Mouse (Mus musculus) heart, embryonic 16.5 days (tissue): Measurements from ENCODE around the gene Phldb2. TPM values are rescaled to one million over a fixed set of nuclear protein-coding genes. Genes with fewer than 3 reads are reported as not detected.

Source experiments
- ATAC-seq: fragments of 200-750 bp; cut with Nextera tagmentation; replicated peaks from 2 replicates; pipeline ENCODE4 v1.8.0; 2017; ENCODE audit warnings: moderate number of reproducible peaks; ENCODE audit not compliant: insufficient read depth, low FRiP score; ENCODE audit errors: extremely low read depth
- H3K27ac ChIP-seq: fragments of 300-500 bp; sonication (generic); 2 replicates; pipeline ENCODE4 v1.5.1; 2014; ENCODE audit warnings: mild to moderate bottlenecking, low read length, control low read depth, moderate library complexity
- H3K27me3 ChIP-seq: fragments of 300-500 bp; sonication (generic); 2 replicates; pipeline ENCODE4 v1.6.1; 2014; ENCODE audit warnings: low read length, mixed read lengths; ENCODE audit not compliant: control insufficient read depth, insufficient read depth
- H3K36me3 ChIP-seq: fragments of 300-500 bp; sonication (generic); 2 replicates; pipeline ENCODE4 v1.6.1; 2014; ENCODE audit not compliant: control insufficient read depth, insufficient read depth
- H3K4me1 ChIP-seq: fragments of 300-500 bp; sonication (generic); 2 replicates; pipeline ENCODE4 v1.6.1; 2014; ENCODE audit warnings: low read length, mixed read lengths; ENCODE audit not compliant: control insufficient read depth, insufficient read depth
- H3K4me2 ChIP-seq: fragments of 300-500 bp; sonication (generic); 2 replicates; pipeline ENCODE4 v1.6.1; 2014; ENCODE audit warnings: low read depth, mild to moderate bottlenecking, control low read depth, low read length
- H3K4me3 ChIP-seq: fragments of 300-500 bp; sonication (generic); 2 replicates; pipeline ENCODE4 v1.5.1; 2014; ENCODE audit warnings: mild to moderate bottlenecking, control low read depth, low read length
- H3K9ac ChIP-seq: fragments of 300-500 bp; sonication (generic); 2 replicates; pipeline ENCODE4 v1.6.1; 2014; ENCODE audit warnings: low read length, control low read depth
- H3K9me3 ChIP-seq: fragments of 300-500 bp; sonication (generic); replicated peaks from 2 replicates; pipeline ENCODE4 v1.6.1; 2016; ENCODE audit warnings: low read length; ENCODE audit not compliant: control insufficient read depth
- whole genome bisulfite sequencing: fragments of 180-500 bp; shearing (Covaris S2); extraction: QIAGEN DNeasy Blood & Tissue Kit; methylation state at CpG from one replicate; pipeline ENCODE4 v1.1.7; 2014; 5-methylcytosine and 5-hydroxymethylcytosine counted together
- polyA plus RNA-seq: library from polyadenylated mRNA; unstranded; fragments of >200 nt; fragmentation: Nextera tagmentation; extraction: Ambion mirVana; gene quantifications from 2 replicates; pipeline ENCODE4 v1.2.1, GENCODE M21; 2015

The Phldb2 gene
- 38.3 and 44.9 TPM in 2 replicates for polyA plus RNA-seq

- H3K36me3 ChIP-seq = no peaks in the 10 kb centered on the region
- no peak within 1 kb of the TSS for H3K9ac ChIP-seq
- no peaks in the 10 kb centered on the region for H3K9me3 ChIP-seq
- 63% methylated on average over 4 of the region's 4 CpGs for WGBS
- no peak within 1 kb of the TSS for H3K4me2 ChIP-seq
- no peak within 1 kb of the TSS for H3K4me3 ChIP-seq
- H3K27me3 ChIP-seq = no peaks in the 10 kb centered on the region
- H3K4me1 ChIP-seq = no peaks in the 10 kb centered on the region
- ATAC-seq = no peak
- no peak within 1 kb of the TSS for H3K27ac ChIP-seq
These were observed at the start of gene Phldb2 for GRCm38 (mm10) chr16:45953394-45953793. Gene Phldb2 (minus strand): TSS chr16:45953598.

GRCm38 (mm10) chr16:46001550-46002166 lies 48.3 kb upstream of the Phldb2 start:
- no peak overlapping the region for H3K27ac ChIP-seq
- H3K36me3 ChIP-seq = no peaks in the 10 kb centered on the region
- no peak for ATAC-seq
- peaks cover 4% of the 10 kb centered on the region; the same call in 1 of the 2 replicates for H3K4me1 ChIP-seq
- no peak overlapping the region for H3K9ac ChIP-seq
- no peak overlapping the region for H3K4me3 ChIP-seq
- no peak overlapping the region for H3K4me2 ChIP-seq
- H3K27me3 ChIP-seq = no peaks in the 10 kb centered on the region
- 74% methylated on average over 10 of the region's 10 CpGs for WGBS
- no peaks in the 10 kb centered on the region for H3K9me3 ChIP-seq

GRCm38 (mm10) chr16:46000976-46001375 lies 47.6 kb upstream of the Phldb2 start:
- H3K9ac ChIP-seq = no peak overlapping the region
- H3K4me3 ChIP-seq = no peak overlapping the region
- H3K4me2 ChIP-seq = no peak overlapping the region
- no peak overlapping the region for H3K27ac ChIP-seq
- H3K27me3 ChIP-seq = no peaks in the 10 kb centered on the region
- no peak for ATAC-seq
- H3K9me3 ChIP-seq = no peaks in the 10 kb centered on the region
- no peaks in the 10 kb centered on the region for H3K36me3 ChIP-seq
- H3K4me1 ChIP-seq = peaks cover 4% of the 10 kb centered on the region; the same call in 1 of the 2 replicates
- WGBS = 84% methylated on average over 3 of the region's 3 CpGs

GRCm38 (mm10) chr16:45999374-46000191 lies 46.2 kb upstream of the Phldb2 start:
- Histone ChIP-seq H3K27ac (no peak overlapping the region), H3K9ac (no peak overlapping the region), H3K4me3 (no peak overlapping the region), H3K36me3 (no peaks in the 10 kb centered on the region), H3K27me3 (no peaks in the 10 kb centered on the region), H3K4me2 (no peak overlapping the region), H3K9me3 (no peaks in the 10 kb centered on the region), H3K4me1 (peaks cover 4% of the 10 kb centered on the region; the same call in 1 of the 2 replicates)
- ATAC-seq = no peak
- 70% methylated on average over 10 of the region's 10 CpGs for WGBS

- Histone ChIP-seq H3K4me2 (no peak overlapping the region), H3K9me3 (no peaks in the 10 kb centered on the region), H3K27ac (no peak overlapping the region), H3K9ac (no peak overlapping the region), H3K4me3 (no peak overlapping the region), H3K36me3 (no peaks in the 10 kb centered on the region), H3K4me1 (peaks cover 4% of the 10 kb centered on the region; the same call in 1 of the 2 replicates), H3K27me3 (no peaks in the 10 kb centered on the region)
- 67% methylated on average over 7 of the region's 7 CpGs for WGBS
- no peak for ATAC-seq
These were observed 44.8 kb upstream of the Phldb2 start for GRCm38 (mm10) chr16:45998231-45998630.

- 47% methylated on average over 10 of the region's 10 CpGs for WGBS
These were observed 37.7 kb upstream of the Phldb2 start for GRCm38 (mm10) chr16:45990901-45991676.

GRCm38 (mm10) chr16:45986236-45986635 lies 32.8 kb upstream of the Phldb2 start:
- Histone ChIP-seq H3K9ac (no peak overlapping the region), H3K4me2 (no peak overlapping the region), H3K4me1 (no peaks in the 10 kb centered on the region), H3K4me3 (no peak overlapping the region), H3K9me3 (no peaks in the 10 kb centered on the region), H3K27ac (no peak overlapping the region), H3K27me3 (no peaks in the 10 kb centered on the region), H3K36me3 (no peaks in the 10 kb centered on the region)
- no peak for ATAC-seq
- 70% methylated on average over 1 of the region's 1 CpGs for WGBS

More at GRCm38 (mm10) chr16:45990901-45991676, 37.7 kb upstream of the Phldb2 start:
- H3K27ac ChIP-seq = no peak overlapping the region
- H3K9me3 ChIP-seq = no peaks in the 10 kb centered on the region
- no peaks in the 10 kb centered on the region for H3K4me1 ChIP-seq
- H3K27me3 ChIP-seq = no peaks in the 10 kb centered on the region
- H3K36me3 ChIP-seq = no peaks in the 10 kb centered on the region
- H3K4me3 ChIP-seq = no peak overlapping the region
- no peak overlapping the region for H3K4me2 ChIP-seq
- no peak overlapping the region for H3K9ac ChIP-seq
- no peak for ATAC-seq

- Histone ChIP-seq H3K4me3 (no peak overlapping the region), H3K27ac (no peak overlapping the region), H3K36me3 (no peaks in the 10 kb centered on the region), H3K9me3 (no peaks in the 10 kb centered on the region), H3K4me1 (no peaks in the 10 kb centered on the region), H3K4me2 (no peak overlapping the region), H3K27me3 (no peaks in the 10 kb centered on the region), H3K9ac (no peak overlapping the region)
- no peak for ATAC-seq
- WGBS = 68% methylated on average over 4 of the region's 4 CpGs
These were observed 31.5 kb upstream of the Phldb2 start for GRCm38 (mm10) chr16:45984610-45985606.
